Mouse (Mus musculus) 416B (cell line): ENCODE measurements around the gene Ttyh3.

Source experiments
- DNase-seq: peaks from one replicate; pipeline ENCODE4 v3.0.0; 2011; ENCODE audit warnings: low read depth

Ttyh3 gene

GRCm38 (mm10) chr5:140628995-140629394 lies 19.8 kb downstream of the Ttyh3 start:
- DNase-seq: no peak

- no peak for DNase-seq
These were observed 21.3 kb downstream of the Ttyh3 start for GRCm38 (mm10) chr5:140627580-140627979.

DNA sequence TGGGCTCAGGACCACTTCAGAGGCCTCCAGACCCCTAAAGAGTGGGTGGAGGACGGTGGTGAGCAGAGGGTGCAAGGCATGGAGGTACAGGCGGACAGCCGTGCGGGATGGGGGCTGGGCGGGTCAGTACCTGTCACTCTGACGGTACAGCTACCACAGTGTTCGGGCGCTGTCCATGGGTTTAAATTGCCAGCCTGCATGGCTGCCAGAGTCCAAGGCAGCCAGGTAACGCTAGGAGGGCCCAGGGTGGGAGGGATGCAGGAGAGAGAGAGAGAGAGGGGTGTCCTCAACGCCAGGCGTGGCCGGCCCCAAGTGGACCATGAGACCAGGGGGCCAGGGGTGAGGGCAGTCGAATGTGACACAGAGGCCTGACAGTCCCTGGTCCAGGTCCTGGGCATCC lies 23.9 kb downstream of the Ttyh3 start:
- no peak for DNase-seq

GRCm38 (mm10) chr5:140624238-140624637 lies 24.6 kb downstream of the Ttyh3 start:
- DNase-seq: no peak

- DNase-seq: peak; percentile 71
These were observed 25.0 kb downstream of the Ttyh3 start for GRCm38 (mm10) chr5:140623791-140624190.

DNA sequence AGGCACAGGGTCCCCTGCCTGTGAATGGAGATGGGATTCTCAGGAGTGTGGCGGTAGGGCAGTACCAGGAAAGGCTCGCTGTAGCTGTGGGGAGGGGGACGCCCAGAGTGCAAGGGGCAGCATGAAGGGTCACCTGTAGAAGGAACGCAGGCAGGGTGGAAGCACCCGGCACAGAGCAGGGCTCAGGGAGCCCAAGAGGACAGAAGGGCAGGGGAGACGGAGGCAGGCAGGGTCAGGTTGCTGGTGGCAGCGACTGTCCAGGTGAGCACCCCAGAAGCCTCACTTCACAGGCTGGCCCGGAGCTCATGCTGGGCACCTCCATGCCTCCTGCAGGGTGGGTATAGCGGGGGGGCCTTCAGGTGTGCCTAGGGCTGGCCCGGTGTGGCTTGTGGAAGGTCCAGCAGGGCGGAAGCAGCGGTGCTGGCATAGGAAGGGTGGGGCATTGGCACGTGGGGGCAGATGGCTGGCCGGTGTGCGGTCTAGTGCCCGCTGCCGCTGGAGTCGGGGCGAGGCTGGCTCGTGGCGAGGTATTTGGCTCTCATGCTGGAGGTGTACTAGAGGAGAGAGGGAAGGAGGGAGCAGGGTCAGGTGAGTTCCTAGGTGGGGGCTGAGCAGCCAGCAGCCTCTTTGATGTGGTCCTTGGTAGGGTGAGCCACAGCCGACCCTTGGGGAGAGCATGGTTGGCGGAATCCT lies 25.7 kb downstream of the Ttyh3 start:
- DNase-seq: no peak

GRCm38 (mm10) chr5:140621517-140621916 lies 27.3 kb downstream of the Ttyh3 start:
- no peak for DNase-seq

- no peak for DNase-seq
These were observed 27.7 kb downstream of the Ttyh3 start for GRCm38 (mm10) chr5:140621092-140621491.

GRCm38 (mm10) chr5:140619895-140620736 lies 28.7 kb downstream of the Ttyh3 start:
- DNase-seq: no peak

DNA sequence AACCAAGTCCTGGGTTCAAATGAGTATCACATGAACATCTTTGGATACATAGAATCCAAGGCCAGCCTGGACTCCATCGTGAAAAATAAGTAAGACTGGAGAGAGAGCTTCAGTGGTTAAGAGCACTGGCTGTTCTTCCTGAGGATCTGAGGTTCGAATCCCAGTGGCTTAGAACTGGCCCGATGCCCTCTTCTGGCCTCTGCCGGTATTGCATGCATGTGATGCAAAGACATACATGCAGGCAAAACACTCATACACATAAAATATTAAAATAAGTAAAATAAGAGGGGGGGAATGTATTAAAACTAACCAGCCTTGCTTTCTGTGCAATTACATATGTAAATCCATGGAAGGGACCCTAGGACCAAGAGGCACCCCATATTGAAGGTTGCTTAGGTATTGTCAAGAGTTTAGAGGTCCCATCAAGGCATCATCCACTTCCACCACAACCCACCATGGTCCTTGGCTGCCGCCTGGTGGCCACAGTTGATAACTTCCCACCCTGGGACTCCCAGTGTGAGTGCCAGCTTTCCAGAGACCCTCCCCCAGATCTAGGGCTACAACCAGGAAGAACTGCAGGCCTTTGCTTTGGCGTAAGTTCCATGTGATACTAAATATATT lies 29.6 kb downstream of the Ttyh3 start:
- DNase-seq: peak; percentile 88

DNA sequence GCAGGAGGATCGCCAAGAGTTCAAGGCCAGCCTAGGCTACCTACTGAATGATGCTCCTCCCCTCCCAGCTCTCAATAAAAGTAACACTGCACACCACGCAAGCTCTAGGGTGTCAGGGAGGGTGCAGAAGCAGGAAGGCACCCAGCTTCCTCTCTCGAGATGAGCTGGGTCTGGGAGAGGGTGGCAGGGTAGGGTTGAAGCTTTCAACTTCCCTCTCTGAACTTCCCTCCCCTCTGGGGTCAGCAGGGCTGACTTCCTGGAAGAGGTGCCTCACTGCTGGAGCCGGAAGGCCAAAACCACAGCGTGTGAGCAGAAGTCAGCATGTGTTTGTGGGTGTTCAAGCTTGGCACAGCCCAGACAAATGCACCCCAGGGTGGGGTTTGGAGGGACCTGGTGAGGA lies 31.1 kb downstream of the Ttyh3 start:
- peak; percentile 95 for DNase-seq

- DNase-seq: peak; percentile 95
These were observed 32.1 kb downstream of the Ttyh3 start for GRCm38 (mm10) chr5:140616691-140617090.

DNA sequence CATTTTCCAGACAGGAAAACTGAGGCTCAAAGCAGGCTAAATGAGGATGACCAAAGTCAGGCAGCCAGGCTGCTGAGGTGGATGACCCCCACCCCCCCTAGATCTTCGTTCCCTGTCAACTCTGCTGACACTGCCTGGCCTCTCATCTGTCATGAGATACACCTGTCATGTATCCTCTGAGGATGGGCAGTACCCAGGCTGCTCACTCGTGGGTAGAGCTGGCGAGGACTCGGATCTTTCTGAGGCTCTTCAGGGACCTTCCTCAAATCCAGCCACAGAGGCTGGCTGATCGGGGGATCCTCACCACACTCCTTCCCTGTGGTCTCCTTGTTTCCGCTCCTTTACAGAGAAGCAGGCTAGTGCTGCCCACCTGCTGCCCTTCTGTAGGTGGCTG lies 32.7 kb downstream of the Ttyh3 start:
- no peak for DNase-seq

- DNase-seq: no peak
These were observed 33.3 kb downstream of the Ttyh3 start for GRCm38 (mm10) chr5:140615321-140616109.

DNA sequence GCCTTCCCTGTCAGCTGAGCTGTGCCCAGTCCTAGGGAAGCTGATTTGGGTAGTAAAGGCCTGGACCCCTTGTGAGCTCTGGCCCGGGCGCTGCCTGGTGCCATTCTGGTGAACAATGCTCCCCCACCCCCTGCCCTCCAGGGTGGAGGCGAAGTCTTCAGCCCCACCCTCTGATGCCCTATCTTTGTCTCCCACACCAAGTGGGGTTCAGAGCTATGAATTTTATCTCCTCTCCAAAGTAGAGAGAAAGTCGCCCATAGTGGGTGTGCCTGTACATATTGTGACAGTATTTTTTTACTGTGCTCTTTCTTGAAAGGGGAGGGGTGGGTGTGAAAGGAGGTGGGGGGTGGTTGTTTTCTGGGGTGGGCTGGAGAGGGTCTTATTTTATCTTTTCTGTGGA lies 34.0 kb downstream of the Ttyh3 start:
- DNase-seq: no peak

- DNase-seq: no peak
These were observed 34.7 kb downstream of the Ttyh3 start for GRCm38 (mm10) chr5:140614141-140614540.

GRCm38 (mm10) chr5:140612191-140612590 lies 36.6 kb downstream of the Ttyh3 start:
- DNase-seq: no peak

- no peak for DNase-seq
These were observed 37.1 kb downstream of the Ttyh3 start for GRCm38 (mm10) chr5:140611611-140612185.

DNA sequence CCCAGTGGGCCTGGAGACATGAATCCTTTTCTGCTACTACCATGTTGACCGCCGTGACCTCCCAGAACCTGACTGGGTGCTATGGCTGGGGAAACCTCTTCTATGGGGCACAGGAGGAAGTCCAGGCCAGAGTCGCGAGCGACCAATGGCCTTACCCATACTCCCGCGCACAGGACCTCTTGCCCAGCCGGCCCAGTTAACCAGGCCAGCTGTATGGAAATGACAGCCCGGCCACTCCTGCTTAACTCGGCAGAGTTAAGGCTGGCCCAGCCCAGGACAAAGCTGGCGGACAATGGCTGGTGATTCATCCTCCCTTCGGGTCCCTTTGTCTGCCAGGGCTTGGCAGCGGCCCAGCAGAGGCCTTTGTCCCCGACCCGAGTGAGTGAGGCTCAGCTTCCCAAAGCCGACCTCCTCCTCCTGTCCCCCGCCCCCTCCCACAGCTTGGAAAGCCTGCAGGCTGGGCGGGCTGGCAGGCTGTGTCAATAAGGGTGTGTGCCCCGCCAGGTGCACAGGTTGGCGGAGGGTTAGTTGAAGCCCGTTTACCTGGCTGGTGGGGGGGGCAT lies 37.7 kb downstream of the Ttyh3 start:
- DNase-seq: peak; percentile 82

- DNase-seq: no peak
These were observed 38.4 kb downstream of the Ttyh3 start for GRCm38 (mm10) chr5:140610273-140611011.
